Mouse (Mus musculus) liver, embryonic 14.5 days (tissue): ENCODE results near the gene Slc25a24.

Experiments
- CTCF ChIP-seq: IDR thresholded peaks from 2 replicates; pipeline ENCODE4 v1.5.1; 2016; ENCODE audit warnings: antibody characterized with exemption, low read depth, control low read depth
- EP300 ChIP-seq: IDR thresholded peaks from 2 replicates; pipeline ENCODE4 v1.6.1; 2016; ENCODE audit warnings: antibody characterized with exemption, low read depth

- no peak for TF ChIP-seq CTCF
- no peak for TF ChIP-seq EP300
These were observed 42.8 kb upstream of the Slc25a24 start, which contains the start of gene Slc25a54 for GRCm38 (mm10) chr3:109080169-109080568.
